Mouse (Mus musculus) cerebellum, adult 2 months (tissue): Measurements from ENCODE around the gene Pgghg.

ENCODE experiments used
- CTCF ChIP-seq: fragments of 200-500 bp; IDR thresholded peaks from 2 replicates; pipeline ENCODE4 v1.5.1; 2011; ENCODE audit warnings: low read depth, mild to moderate bottlenecking, control low read depth, low read length, moderate library complexity, borderline replicate concordance; ENCODE audit not compliant: insufficient read depth
- POLR2A ChIP-seq: fragments of 200-500 bp; IDR thresholded peaks from 2 replicates; pipeline ENCODE4 v1.6.1; 2011; ENCODE audit warnings: low read length, control low read depth, borderline replicate concordance; ENCODE audit not compliant: insufficient read depth

DNA sequence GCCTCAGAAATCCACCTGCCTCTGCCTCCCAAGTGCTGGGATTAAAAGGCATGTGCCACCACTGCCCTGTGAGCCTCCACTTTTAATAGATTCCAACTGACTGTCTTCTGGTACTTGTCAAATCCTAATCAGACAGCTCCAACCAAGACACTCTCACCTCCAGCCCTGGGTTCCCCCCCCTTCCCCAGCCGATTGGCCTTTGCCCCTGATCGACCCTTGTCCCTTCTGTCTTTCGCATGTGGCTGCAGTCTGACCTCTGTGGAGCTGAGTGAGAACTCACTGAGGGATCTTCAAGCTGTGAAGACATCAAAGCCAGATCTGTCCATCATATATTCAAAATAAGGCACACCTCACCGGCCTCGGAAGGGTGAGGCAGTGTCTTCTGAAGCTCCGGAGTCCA is 14.0 kb upstream of the Pgghg start:
- TF ChIP-seq CTCF = no peak
- no peak for TF ChIP-seq POLR2A
